Mouse (Mus musculus) ovary, adult 18-20 months (tissue): ENCODE measurements at regions not wholly inside any gene's neighbourhood (a gene's known extent, or its start where the extent isn't known, plus 50 kb on each side); places are given as distances from the start of the nearest gene placed in this dataset.

Source experiments
- DNase-seq: peaks from one replicate; pipeline ENCODE4 v3.0.0; 2022; ENCODE audit warnings: low spot score, mixed read lengths

- no peak for DNase-seq
Observed at GRCm38 (mm10) chr3:70594785-70595184, 587.4 kb downstream of the Otol1 start.
